Mouse (Mus musculus): ENCODE measurements around the gene Igll1.

The Igll1 gene

DNA sequence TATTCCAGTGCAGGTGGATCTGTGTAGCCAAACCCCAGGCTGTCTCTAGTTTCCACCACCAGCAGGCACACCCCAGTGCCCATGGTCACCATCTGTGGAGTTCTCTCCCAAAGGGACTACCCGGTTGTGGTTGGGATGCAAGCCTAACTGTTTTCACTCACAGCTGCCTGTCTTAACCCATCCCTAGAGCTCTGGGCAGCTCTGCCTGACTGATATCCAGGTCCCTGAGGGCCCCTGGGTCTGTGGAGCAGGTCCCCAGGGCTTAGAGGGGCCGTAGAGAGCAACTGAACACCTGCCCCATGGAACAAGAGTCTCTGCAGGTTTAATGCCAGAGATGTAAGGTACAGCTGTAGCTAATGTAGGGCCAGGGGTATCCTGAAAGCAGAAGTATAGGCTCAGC lies at the start of gene Igll1:
Igll1 (minus strand) TSS at position 8 of the 400 bp plus-strand sequence.
- in situ Hi-C loops (cut with MboI; ENCODE audit: low pct_unique_long_range_greater_than_20kb in 1 of 2, low sequenced_read_pairs in 2 of 2, unreplicated experiment in 1 of 2): no loop called here

DNA sequence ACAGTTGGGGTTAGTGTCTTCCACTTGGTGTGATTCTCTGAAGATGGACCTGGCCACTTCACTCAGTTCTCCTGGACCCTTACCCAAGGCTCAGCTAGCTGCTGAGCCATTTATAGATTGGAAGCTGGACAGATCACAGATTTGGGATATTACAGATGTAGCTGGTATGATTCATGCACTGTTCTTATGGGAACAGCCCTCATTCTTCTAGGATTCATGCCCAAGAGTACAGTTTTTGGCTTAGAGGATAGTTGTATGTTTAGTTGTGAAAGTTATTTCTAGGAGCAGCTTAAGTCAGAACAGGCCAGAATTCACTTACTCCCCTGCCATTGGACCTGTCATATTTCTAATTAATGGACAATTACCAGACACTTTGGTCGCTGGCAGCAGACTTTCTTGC lies 49.7 kb upstream of the Igll1 start:
- in situ Hi-C loops (cut with MboI; ENCODE audit: low pct_unique_long_range_greater_than_20kb in 1 of 2, low sequenced_read_pairs in 2 of 2, unreplicated experiment in 1 of 2): no loop called here

DNA sequence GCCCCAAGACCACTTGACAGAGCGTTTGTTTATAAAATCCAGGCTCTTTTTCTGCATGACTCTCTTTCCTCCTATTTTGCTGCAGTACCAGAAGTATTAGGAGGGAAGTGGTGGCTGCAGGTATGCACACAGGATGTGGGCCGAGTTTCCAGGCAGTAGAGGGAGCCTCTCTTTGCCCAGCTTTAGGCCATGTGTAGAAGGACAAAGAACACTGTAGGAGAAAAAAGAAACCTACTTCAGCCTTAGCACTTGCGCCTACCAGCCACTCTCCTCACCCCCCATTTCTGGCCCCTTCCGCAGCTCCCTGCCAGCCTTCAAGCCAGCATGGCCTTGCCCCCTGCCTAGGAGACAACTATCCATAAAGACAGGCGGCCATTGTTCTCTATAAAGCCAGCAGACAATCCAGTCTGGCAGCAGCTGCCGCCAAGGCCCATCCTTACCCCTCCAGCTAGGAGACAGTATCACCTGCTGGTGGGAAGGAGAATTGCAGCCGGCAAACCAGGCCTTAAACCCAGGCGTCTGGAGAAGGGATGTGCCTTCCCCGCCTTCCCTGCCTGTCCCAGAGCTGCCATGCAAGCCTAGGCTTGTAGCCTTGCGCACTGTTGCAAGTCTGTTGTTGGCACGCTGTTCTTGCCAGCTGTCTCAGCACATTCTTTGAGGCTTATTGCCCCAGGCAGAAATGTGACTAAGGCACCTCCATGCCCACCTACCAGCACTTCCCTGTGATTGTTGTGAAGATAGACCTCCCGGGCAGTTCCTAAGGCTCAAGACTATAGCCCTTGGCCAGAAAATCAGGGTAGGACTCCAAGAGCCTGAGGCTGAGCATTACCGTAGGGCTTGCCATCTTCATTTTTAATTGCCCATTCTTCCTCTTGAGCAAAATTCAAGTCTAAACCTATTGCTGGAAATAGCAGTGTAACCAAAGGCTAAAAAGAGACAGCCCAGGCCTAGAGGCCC lies 48.1 kb upstream of the Igll1 start:
- in situ Hi-C loops (cut with MboI; ENCODE audit: low pct_unique_long_range_greater_than_20kb in 1 of 2, low sequenced_read_pairs in 2 of 2, unreplicated experiment in 1 of 2): no loop called here

DNA sequence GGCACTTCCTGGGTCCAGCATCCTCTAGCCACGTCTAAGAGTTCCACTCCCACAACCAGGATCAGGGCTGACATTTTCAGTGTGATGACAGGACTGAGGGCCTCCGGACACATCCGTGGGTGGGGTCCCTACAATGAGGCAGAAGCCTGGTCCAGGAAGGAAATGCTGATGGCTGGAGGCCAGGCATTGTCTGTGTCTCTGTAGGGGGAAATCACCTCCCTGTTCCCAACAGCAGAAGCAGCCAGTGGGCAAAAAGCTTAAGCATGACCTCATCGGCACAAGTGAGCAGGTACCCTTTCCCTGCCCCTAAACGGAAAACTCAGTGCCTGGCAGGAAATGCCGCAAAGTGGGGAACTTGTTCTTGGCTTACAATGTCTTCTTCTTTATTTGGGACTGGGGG lies 44.0 kb upstream of the Igll1 start:
- in situ Hi-C loops (cut with MboI; ENCODE audit: low pct_unique_long_range_greater_than_20kb in 1 of 2, low sequenced_read_pairs in 2 of 2, unreplicated experiment in 1 of 2): no loop called here

DNA sequence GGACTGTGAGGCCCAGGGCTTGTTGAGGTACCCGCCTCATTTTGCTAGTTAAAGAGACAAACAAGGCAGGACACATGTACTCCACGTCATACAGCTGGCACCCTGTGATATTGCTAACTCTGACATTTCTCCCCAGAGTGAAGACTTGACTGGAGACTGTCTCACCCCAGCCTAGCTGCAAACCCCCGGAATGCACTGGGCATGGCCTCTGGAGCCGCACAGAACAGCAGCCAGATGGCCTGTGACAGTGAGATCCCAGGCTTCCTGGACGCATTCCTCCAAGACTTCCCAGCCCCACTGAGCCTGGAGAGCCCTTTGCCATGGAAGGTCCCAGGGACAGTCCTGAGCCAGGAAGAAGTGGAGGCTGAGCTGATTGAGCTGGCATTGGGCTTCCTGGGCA lies 39.4 kb upstream of the Igll1 start:
- in situ Hi-C loops (cut with MboI; ENCODE audit: low pct_unique_long_range_greater_than_20kb in 1 of 2, low sequenced_read_pairs in 2 of 2, unreplicated experiment in 1 of 2): no loop called here

DNA sequence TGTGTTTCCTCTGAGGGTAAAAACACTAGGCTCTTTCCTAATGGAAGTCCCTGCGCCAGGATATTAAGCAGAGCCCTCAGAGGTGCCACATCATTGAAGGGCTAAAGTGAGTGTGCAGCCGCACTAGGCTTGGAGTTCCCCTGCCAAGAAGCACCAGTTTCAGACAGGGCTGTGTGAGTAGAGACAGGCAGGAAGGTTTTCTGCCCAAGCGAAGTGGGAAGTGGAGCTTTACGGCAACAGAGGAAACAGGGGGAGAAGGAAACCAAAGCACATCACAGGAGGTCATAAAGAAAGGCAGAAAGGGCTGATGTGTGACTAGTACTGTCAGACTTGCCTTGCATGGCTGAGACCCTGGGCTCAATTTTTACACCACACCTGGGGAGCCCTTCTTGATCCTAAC lies 38.5 kb upstream of the Igll1 start:
- in situ Hi-C loops (cut with MboI; ENCODE audit: low pct_unique_long_range_greater_than_20kb in 1 of 2, low sequenced_read_pairs in 2 of 2, unreplicated experiment in 1 of 2): no loop called here

DNA sequence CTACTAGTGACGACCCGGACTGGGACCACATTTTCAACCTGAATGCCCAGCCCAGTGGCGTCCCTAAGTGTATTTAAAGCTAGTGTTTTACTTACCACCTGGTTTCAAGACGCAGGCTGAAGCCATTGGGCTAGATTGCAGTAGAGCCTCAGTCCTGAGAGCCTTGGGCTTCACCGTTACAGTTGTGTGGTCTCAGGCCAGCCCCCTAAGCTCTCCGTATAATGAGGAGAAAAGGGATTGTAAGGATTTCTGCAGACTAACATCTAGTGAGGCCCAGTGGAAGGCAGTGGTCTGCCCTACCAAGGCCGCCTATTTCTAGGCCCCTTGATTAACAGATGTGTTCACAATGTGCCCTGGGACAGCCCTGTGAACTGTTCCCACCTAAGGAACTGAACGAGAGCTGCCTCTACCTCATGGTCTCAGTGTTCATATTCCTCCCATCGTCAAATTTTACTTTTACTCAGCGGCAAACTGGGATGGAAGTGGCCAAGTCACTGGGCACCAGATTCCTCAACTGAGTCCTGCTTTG lies 33.3 kb upstream of the Igll1 start:
- in situ Hi-C loops (cut with MboI; ENCODE audit: low pct_unique_long_range_greater_than_20kb in 1 of 2, low sequenced_read_pairs in 2 of 2, unreplicated experiment in 1 of 2): loop anchor here in 1 of 2 experiments (25.0 kb wide), 2 partner anchors 585 to 1365 kb away; partner anchors contain the start of genes Gm49776 and Yars2

DNA sequence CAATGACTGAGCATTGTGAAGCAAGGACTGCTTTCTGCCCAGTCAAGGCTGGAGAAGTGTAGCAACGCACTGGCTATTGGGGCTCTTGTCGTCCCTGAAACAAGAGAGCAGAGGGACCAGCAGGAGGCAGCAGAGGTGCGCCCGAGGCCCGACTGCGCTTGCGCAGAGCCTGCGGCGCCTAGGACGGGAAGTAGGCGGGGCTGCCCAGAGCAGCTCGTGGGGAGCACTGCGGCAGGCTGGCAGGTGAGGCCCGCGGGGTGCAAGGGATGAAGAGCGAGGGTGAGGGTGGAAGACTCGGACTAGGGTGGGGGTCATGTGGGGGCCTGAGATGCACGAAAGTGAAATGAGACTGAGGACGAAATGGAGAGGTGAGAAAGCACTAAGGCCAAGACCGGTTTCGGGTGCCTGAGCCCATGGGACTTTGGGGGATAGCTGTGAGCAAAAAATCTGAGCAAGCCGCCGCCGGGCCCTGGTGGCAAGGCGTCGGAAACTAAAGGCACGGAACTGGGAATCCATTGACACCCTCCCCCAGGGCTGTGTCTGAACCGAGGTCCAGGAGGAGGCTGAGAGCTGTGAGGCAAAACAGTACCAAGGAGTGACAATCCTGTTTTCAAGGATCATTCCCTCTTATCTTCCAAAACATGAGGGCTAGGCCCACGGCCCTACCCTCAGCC lies 32.7 kb upstream of the Igll1 start, which contains the start of gene Ppm1f:
Ppm1f (plus strand) TSS at position 88 of the 674 bp plus-strand sequence.
- in situ Hi-C loops (cut with MboI; ENCODE audit: low pct_unique_long_range_greater_than_20kb in 1 of 2, low sequenced_read_pairs in 2 of 2, unreplicated experiment in 1 of 2): loop anchor here in 1 of 2 experiments (25.0 kb wide), 2 partner anchors 584 to 1366 kb away; partner anchors contain the start of genes Gm49776 and Yars2

DNA sequence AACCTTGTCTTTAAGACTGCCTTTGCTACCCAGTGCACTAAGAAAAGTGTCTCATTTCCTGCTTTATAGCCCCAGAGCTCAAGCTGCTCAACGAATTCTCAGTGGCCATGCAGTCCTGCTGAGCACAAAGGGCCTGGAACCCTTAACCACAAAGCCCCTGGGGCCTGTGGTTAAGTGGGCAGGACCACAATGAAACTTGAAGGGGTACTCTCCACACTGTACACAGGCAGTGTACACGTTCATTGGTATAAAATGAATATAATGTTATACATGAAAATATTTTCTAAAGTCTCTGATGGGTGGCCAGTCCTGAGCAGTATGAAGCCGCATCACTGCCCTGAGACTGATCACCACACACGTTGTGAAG lies 32.2 kb upstream of the Igll1 start:
- in situ Hi-C loops (cut with MboI; ENCODE audit: low pct_unique_long_range_greater_than_20kb in 1 of 2, low sequenced_read_pairs in 2 of 2, unreplicated experiment in 1 of 2): loop anchor here in 1 of 2 experiments (25.0 kb wide), 2 partner anchors 584 to 1366 kb away; partner anchors contain the start of genes Gm49776 and Yars2

DNA sequence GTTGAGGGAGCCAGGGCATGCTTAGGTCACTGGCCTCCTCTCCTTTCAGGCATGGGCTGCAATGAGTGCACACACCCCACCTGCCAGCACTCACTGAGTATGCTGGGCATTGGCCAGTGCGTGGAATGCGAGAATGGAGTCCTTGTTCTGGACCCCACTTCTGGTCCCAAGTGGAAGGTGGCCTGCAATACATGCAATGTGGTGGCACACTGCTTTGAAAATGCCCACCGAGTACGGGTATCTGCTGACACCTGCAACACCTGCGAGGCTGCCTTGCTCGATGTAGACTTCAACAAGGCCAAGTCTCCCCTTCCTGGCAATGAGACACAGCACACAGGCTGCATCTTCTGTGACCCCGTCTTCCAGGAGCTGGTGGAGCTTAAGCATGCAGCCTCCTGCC lies 28.6 kb upstream of the Igll1 start:
- in situ Hi-C loops (cut with MboI; ENCODE audit: low pct_unique_long_range_greater_than_20kb in 1 of 2, low sequenced_read_pairs in 2 of 2, unreplicated experiment in 1 of 2): loop anchor here in 1 of 2 experiments (25.0 kb wide), 2 partner anchors 580 to 1370 kb away; partner anchors contain the start of genes Gm49776 and Yars2

DNA sequence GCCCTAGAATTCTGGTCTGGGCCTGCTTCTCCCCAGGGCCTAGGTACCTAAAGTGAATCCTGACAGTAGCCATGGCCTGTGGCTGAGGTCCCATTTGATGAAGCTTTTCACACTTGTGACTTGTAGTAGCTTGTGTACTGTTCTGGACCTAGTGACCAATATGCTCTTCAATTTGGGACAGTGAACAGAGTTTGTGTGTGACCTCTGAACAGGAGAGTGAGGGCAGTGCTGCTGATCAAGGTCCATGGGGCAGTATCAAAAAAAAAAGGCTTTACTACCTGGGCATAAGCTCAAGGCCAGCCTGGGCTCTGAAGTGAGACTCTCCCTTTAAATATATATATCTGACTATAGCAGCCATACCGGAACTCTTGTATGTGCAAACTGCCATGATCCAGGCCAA lies 24.6 kb upstream of the Igll1 start:
- in situ Hi-C loops (cut with MboI; ENCODE audit: low pct_unique_long_range_greater_than_20kb in 1 of 2, low sequenced_read_pairs in 2 of 2, unreplicated experiment in 1 of 2): loop anchor here in 1 of 2 experiments (25.0 kb wide), 2 partner anchors 576 to 1374 kb away; partner anchors contain the start of genes Gm49776 and Yars2

DNA sequence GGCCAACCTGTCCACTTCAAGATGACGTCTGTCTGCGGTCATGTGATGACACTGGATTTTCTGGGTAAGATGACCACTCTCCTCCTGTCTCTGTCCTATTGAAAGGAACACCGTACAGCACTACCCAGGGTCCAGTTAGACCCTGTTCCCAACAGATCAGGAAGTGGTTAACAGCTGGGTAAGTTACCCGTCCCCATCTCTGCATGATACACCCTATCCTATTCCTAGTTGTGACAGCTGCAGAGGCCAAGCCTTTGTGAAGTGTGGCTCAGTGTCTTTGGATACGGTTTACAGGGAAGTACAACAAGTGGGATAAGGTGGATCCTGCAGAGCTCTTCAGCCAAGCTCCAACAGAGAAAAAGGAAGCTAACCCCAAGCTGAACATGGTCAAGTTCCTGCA lies 15.2 kb upstream of the Igll1 start:
- in situ Hi-C loops (cut with MboI; ENCODE audit: low pct_unique_long_range_greater_than_20kb in 1 of 2, low sequenced_read_pairs in 2 of 2, unreplicated experiment in 1 of 2): loop anchor here in 1 of 2 experiments (25.0 kb wide), 2 partner anchors 567 to 1383 kb away; partner anchors contain the start of genes Gm49776 and Yars2

DNA sequence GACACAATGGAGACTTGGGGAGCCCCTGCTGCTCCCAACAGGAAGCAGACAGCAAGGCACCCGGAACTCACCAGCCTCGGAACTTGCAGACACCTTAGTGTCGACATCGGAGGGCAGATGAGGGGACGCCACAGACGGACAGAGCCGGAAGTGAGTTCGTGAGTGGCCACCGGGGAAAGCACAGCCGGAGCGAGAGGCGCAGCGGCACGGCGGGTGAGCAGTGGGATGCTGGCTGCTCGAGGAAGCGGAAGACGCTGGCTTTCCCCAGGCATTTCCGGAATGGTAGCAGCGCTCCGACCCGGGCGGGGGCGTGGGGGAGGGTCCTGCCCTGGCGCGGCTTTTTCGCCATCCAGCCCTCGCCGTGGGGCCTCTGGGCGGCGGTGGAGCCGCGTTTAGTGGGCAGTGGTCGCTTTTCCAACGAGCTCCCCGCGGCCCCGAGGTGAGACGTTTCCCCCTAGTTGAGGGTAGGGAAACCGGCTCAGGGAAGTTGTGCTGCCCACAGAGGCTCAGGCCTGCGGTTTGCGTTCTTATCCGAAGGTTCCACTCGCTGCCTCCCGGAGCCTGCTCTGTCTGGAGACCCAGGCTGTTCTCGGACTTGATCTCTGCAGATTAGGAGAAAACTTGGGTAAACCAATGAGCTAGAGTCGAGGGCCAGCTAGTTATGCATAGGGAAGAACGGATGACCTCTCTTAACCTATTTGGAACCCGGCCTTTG lies 7.0 kb upstream of the Igll1 start, which contains the start of the genes Top3b and Vpreb1:
Top3b (plus strand) TSS at position 120 of the 715 bp plus-strand sequence.
Vpreb1 (minus strand) TSS at position 227 of the 715 bp plus-strand sequence.
- in situ Hi-C loops (cut with MboI; ENCODE audit: low pct_unique_long_range_greater_than_20kb in 1 of 2, low sequenced_read_pairs in 2 of 2, unreplicated experiment in 1 of 2): no loop called here

DNA sequence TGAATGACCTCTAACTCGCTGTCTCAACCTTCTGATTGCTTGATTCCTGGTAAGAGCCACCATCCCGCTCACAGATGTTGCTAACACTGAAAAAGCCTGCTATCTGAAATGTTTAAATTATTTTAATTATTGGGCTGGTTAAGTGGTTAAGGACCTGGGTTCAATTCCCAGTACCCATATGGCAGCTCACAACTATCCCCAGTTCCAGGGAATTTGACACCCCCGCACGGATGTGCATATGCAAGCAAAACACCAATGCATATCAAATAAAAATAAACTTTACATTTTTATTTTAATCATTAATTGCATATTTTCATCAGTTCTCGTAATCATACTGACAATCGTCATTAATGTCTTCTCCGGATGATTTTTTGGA lies 6.4 kb upstream of the Igll1 start:
- in situ Hi-C loops (cut with MboI; ENCODE audit: low pct_unique_long_range_greater_than_20kb in 1 of 2, low sequenced_read_pairs in 2 of 2, unreplicated experiment in 1 of 2): no loop called here

DNA sequence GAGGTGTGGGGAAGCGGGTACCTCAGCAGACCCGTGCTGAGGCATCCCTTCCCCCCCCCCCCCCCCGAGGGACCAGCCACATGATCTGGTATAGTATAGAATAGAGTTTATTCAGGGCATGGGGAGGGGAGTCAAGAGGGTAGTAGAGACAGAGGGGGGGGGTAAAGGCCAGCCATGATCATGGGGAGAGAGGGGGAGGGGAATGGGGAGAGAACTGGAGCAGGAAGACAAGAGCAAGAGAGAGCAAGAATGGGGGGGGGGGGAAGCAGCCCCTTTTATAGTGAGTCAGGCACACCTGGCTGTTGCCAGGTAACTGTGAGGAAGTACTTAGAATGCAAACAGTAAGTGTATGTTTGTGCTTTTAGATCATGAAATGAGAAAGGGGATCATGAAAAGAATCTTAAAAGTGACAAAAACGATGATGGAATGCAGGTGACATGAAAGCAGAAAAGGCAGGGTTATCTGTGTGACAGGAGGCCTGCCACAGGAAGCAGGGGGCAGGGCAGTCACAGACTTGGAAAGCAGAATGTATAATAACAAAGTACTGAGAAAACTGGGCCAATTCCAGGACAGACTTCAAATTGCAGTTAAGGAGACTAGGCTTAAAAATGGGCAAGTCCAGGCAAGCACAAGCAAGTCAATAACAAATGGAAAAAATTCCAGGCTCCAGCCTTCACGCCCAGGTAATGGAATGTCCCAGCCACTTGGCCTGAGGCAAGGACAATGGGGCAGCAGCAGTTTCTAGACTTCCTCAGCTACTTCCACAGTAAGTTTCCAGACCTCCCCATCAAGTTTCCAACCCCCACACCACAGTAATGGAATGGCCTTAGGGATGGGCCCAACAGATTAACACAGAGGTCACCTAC lies 2.1 kb upstream of the Igll1 start:
- in situ Hi-C loops (cut with MboI; ENCODE audit: low pct_unique_long_range_greater_than_20kb in 1 of 2, low sequenced_read_pairs in 2 of 2, unreplicated experiment in 1 of 2): no loop called here

DNA sequence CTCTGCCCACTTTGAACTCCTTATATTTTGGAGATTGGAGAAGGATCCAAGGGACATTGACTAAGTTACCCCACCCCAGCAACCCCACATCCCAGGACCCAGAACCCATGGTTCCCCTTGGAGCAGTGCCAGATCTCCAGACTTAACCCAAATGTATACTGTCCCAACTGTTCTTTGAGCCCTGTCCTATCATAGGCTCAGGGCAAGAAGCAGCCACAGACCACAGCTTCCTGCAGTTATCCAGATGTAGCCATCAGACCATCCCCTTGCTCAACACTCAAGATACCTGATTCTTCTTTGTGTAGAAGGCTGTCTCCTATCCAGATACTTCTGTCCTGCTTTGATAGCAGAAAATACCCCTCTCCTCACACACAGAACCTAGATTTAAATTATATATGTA lies 1.4 kb upstream of the Igll1 start:
- in situ Hi-C loops (cut with MboI; ENCODE audit: low pct_unique_long_range_greater_than_20kb in 1 of 2, low sequenced_read_pairs in 2 of 2, unreplicated experiment in 1 of 2): no loop called here

DNA sequence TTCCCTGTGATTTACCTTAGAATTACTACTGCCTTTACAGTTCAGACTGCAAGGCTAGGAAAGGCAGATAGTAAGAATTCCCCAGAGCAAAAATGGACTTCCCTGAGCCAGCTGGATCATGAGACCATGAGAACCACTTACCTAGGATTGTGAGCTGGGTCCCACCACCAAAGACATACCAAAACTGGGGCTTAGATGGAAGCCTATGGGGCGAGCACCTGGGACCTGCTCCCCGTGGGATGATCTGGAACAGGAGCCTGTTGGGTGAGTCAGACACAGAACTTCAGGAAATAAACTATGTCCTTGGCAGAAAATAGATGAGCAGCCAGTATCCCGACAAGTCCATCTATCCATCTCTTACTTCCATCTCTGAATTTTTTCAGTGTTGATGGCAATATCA lies 1.5 kb downstream of the Igll1 start:
- in situ Hi-C loops (cut with MboI; ENCODE audit: low pct_unique_long_range_greater_than_20kb in 1 of 2, low sequenced_read_pairs in 2 of 2, unreplicated experiment in 1 of 2): no loop called here

Measured in mouse embryonic stem cell (cell line).